Mouse (Mus musculus) heart, embryonic 10.5 days (tissue): ENCODE results near the gene Abraxas1. TPM values are rescaled to one million over a fixed set of nuclear protein-coding genes. Genes with fewer than 3 reads are reported as not detected.

Experiments used
- DNase-seq: peaks from one replicate; pipeline ENCODE4 v3.0.0-alpha.2; 2017; ENCODE audit warnings: low spot score
- H3K27ac ChIP-seq: fragments of 300-500 bp; sonication (generic); 2 replicates; pipeline ENCODE4 v1.5.1; 2016; ENCODE audit warnings: mild to moderate bottlenecking
- H3K27me3 ChIP-seq: fragments of 300-500 bp; sonication (generic); 2 replicates; pipeline ENCODE4 v1.6.1; 2016; ENCODE audit warnings: mild to moderate bottlenecking; ENCODE audit not compliant: poor library complexity, insufficient read depth, severe bottlenecking
- H3K36me3 ChIP-seq: fragments of 300-500 bp; sonication (generic); 2 replicates; pipeline ENCODE4 v1.6.1; 2016; ENCODE audit warnings: mild to moderate bottlenecking, moderate library complexity
- H3K4me1 ChIP-seq: fragments of 300-500 bp; sonication (generic); 2 replicates; pipeline ENCODE4 v1.6.1; 2016; ENCODE audit warnings: mild to moderate bottlenecking
- H3K4me3 ChIP-seq: fragments of 300-500 bp; sonication (generic); 2 replicates; pipeline ENCODE4 v1.5.1; 2016; ENCODE audit warnings: mild to moderate bottlenecking, moderate library complexity
- H3K9me3 ChIP-seq: fragments of 300-500 bp; sonication (generic); 2 replicates; pipeline ENCODE4 v1.6.1; 2016; ENCODE audit warnings: mild to moderate bottlenecking, moderate library complexity
- WGBS: fragments of 180-500 bp; shearing (Covaris S2); methylation state at CpG from one replicate; pipeline ENCODE4 v1.1.7; 2016; 5-methylcytosine and 5-hydroxymethylcytosine counted together
- polyA plus RNA-seq: library from polyadenylated mRNA; unstranded; fragments of >200 nt; fragmentation: Nextera tagmentation; extraction: Ambion mirVana; gene quantifications from 2 replicates; pipeline ENCODE4 v1.2.1, GENCODE M21; 2016

The Abraxas1 gene
- polyA plus RNA-seq, 1 experiment from 2014 or later, result 33.2 TPM

GRCm38 (mm10) chr5:100760049-100760663, 60.6 kb downstream of the Abraxas1 start:
- 83% methylated on average over 10 of the region's 10 CpGs for WGBS
- Histone ChIP-seq H3K27me3 (no peaks in the 10 kb centered on the region), H3K4me3 (no peak overlapping the region), H3K27ac (no peak overlapping the region), H3K9me3 (no peaks in the 10 kb centered on the region), H3K4me1 (no peaks in the 10 kb centered on the region), H3K36me3 (peaks cover 39% of the 10 kb centered on the region)
- no peak for DNase-seq

GRCm38 (mm10) chr5:100758121-100758520, 62.6 kb downstream of the Abraxas1 start:
- H3K4me3 ChIP-seq, result no peak overlapping the region
- H3K4me1 ChIP-seq, result no peaks in the 10 kb centered on the region
- H3K27me3 ChIP-seq, result no peaks in the 10 kb centered on the region
- WGBS, result 89% methylated on average over 5 of the region's 5 CpGs
- no peak overlapping the region for H3K27ac ChIP-seq
- DNase-seq, result no peak
- peaks cover 18% of the 10 kb centered on the region for H3K36me3 ChIP-seq
- H3K9me3 ChIP-seq, result no peaks in the 10 kb centered on the region

Other genes starting within 250 kb of the Abraxas1 start
- gene Plac8, start 248.7 kb downstream of the Abraxas1 start, polyA plus RNA-seq, result 8.5 and 15.2 TPM in 2 replicates
- gene Coq2, start 145.8 kb downstream of the Abraxas1 start, polyA plus RNA-seq, result 64.2 and 67.1 TPM in 2 replicates
- gene Hpse, start 101.2 kb downstream of the Abraxas1 start, polyA plus RNA-seq, result 0.67 and 1.7 TPM in 2 replicates
- gene Helq, start 22.4 kb downstream of the Abraxas1 start, polyA plus RNA-seq, result 16.5 and 17.7 TPM in 2 replicates
- 159 and 182 TPM in 2 replicates for gene Mrps18c, start 22.3 kb downstream of the Abraxas1 start, polyA plus RNA-seq
- gene Gpat3, start 24.7 kb upstream of the Abraxas1 start, polyA plus RNA-seq, result 5.3 and 9.3 TPM in 2 replicates